Mouse (Mus musculus): ENCODE measurements at regions not wholly inside any gene's neighbourhood (a gene's known extent, or its start where the extent isn't known, plus 50 kb on each side); places are given as distances from the start of the nearest gene placed in this dataset.

GRCm38 (mm10) chr6:117015461-117015860, 152.9 kb upstream of the Cxcl12 start:
- no peak for TF ChIP-seq GATA4 (IDR thresholded peaks at IDR 0.05; ENCODE audit: insufficient replicate concordance, low read length)

GRCm38 (mm10) chr6:117021851-117022250, 146.5 kb upstream of the Cxcl12 start:
- TF ChIP-seq GATA4 (IDR thresholded peaks at IDR 0.05; ENCODE audit: insufficient replicate concordance, low read length), result no peak

GRCm38 (mm10) chr6:117032042-117032746, 136.1 kb upstream of the Cxcl12 start:
- no peak for TF ChIP-seq GATA4 (IDR thresholded peaks at IDR 0.05; ENCODE audit: insufficient replicate concordance, low read length)

DNA sequence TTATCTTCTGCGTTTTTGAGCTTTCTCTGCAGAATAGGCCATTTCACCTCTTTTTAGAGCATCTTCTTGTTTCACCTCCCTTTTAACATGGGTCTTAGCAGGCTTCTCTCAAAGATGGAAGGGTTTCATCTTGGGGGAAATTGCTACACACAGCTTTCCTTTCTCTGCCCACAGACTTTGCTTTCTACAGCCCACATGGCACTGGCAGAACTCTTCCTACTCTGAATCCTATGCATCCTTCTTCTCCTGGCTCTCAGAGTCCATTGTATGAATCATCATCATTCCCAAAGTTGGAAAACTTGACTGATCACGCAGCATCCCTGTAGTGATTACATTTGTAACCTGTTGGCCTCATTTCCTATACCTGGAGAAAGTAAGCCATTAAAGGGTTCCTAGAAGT, 124.6 kb upstream of the Cxcl12 start:
- no peak for TF ChIP-seq GATA4 (IDR thresholded peaks at IDR 0.05; ENCODE audit: insufficient replicate concordance, low read length)

- no peak for TF ChIP-seq GATA4 (IDR thresholded peaks at IDR 0.05; ENCODE audit: insufficient replicate concordance, low read length)
Observed at GRCm38 (mm10) chr6:117049459-117050010, 118.8 kb upstream of the Cxcl12 start.

DNA sequence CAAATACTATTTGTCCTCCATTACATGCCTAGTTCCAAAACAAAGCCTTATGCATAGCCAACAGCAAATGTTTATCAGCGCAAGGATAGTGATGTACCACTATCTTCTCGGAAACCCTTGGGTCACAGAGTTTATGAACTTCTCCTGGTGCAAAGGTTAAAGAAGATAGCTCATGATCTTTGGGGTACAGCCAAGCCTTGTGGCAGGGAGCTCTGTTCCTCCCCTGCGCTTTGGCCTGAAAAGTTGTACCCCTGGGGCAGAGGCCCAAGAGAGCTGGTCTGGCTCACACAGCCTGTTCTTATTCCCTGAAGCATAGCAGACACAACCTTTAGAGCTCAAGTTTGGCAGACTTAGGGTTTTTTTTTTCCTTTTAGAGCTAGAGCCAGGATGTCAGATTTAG, 107.6 kb upstream of the Cxcl12 start:
- peak; percentile 74; the same call in 1 of the 2 replicates for TF ChIP-seq GATA4 (IDR thresholded peaks at IDR 0.05; ENCODE audit: insufficient replicate concordance, low read length)

- TF ChIP-seq GATA4 (IDR thresholded peaks at IDR 0.05; ENCODE audit: insufficient replicate concordance, low read length), result no peak
Observed at GRCm38 (mm10) chr6:117067541-117068305, 100.6 kb upstream of the Cxcl12 start.

DNA sequence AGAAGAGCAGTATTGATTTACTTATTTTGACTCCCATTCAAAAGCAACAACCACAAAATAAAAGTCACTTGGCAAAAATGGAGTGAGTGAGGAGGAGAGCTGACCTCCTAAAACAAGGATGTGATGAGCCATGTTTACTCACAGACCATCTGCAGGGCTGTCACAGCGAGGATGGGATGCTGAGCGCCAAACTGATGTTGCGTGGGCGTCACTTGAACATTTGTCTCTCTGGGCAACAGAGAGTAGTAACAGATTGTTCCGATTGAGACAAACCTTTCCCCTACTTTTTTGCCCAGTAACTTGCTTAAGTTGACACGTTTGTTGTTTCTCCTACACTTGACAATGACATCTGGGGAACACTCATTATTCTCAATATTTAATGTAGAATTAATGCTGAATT, 97.0 kb upstream of the Cxcl12 start:
- TF ChIP-seq GATA4 (IDR thresholded peaks at IDR 0.05; ENCODE audit: insufficient replicate concordance, low read length), result no peak

DNA sequence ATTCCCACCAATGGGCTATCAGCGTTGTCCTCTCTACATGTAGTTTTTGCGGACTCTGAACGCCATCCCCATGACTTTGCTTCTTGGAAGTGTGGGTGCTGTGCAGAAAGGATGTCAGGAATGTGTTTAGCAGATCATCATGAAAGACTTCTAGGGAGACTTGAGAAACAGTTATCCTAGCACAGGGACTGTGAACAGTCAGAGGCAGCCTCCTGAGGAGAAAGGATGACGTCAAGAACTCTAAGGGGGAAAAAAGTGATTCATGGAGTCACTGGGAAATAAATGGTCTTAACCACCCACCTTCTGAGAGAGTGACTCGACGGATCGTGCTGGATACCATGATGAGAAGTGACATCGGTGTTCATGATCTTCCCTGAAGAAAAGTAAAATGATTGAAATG, 96.5 kb upstream of the Cxcl12 start:
- TF ChIP-seq GATA4 (IDR thresholded peaks at IDR 0.05; ENCODE audit: insufficient replicate concordance, low read length), result no peak

GRCm38 (mm10) chr6:117079500-117079899, 88.8 kb upstream of the Cxcl12 start:
- no peak for TF ChIP-seq GATA4 (IDR thresholded peaks at IDR 0.05; ENCODE audit: insufficient replicate concordance, low read length)

DNA sequence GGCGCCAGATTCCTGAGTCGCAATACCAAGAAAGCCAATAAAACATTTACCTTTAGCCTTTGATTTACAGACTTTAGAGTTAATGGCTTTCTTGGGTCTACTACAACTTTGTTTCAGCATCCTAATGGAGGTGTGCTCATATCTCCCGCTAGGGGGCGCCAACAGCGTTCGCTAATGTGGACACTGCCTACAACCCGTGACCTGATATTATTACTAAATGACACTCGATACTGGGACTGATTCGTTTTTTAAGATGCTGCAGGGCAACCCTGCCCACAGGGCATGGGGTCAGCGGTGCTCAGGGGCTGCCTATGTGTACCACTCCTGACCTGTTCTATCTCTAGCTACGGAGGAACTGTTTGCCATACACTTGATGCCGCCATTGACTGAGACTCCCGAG, 87.4 kb upstream of the Cxcl12 start:
- no peak for TF ChIP-seq GATA4 (IDR thresholded peaks at IDR 0.05; ENCODE audit: insufficient replicate concordance, low read length)

GRCm38 (mm10) chr6:117084211-117084610, 84.1 kb upstream of the Cxcl12 start:
- TF ChIP-seq GATA4 (IDR thresholded peaks at IDR 0.05; ENCODE audit: insufficient replicate concordance, low read length), result no peak

DNA sequence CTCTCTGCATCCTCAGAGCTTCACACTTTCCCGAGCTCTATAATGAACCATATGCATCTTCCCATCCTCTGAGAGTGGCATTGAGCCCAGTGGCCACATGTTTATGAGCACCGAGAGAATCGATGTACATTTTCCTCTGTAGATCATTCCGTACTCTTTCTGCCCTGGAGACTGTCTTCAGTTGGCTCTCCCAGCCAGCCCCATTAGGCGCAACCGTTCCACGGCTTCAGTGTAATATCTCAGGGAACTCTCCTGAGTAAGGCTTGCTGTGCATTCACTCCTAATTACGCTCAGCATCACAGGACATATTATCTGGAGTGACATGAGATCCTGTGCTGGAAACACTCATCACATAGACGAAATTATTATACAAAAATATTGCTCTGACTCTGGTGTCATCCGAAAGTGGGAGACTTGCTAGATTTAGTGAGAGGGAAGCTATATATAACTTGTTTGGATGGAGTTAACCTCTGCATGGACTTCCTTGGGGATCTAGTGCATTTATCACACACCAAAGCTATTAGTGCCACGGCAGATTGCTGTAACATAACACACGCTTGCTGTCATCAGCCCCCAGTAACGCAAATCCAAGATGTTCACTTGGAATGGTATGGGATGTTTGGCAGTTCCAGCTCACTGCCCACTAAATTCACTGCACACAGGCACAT, 83.4 kb upstream of the Cxcl12 start:
- TF ChIP-seq GATA4 (IDR thresholded peaks at IDR 0.05; ENCODE audit: insufficient replicate concordance, low read length), result no peak

DNA sequence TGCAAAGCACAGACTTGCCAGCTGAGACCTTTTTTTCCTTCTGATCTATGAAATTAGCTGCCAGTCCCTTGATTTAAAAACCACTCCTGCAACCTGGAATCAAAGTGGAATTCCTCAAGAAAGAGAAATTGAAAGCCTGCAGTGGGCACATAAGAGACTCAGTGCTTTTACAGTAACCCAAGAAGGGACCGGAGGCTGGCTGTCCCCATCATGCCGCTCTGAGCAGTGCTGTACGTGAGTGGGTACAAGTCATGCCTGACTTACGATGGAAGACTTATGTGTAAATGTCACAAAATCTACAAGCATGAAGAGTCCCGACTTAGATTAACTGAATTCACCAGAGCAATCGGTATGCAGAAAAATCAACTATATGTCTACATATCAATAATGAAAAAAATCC, 73.6 kb upstream of the Cxcl12 start:
- no peak for TF ChIP-seq GATA4 (IDR thresholded peaks at IDR 0.05; ENCODE audit: insufficient replicate concordance, low read length)

DNA sequence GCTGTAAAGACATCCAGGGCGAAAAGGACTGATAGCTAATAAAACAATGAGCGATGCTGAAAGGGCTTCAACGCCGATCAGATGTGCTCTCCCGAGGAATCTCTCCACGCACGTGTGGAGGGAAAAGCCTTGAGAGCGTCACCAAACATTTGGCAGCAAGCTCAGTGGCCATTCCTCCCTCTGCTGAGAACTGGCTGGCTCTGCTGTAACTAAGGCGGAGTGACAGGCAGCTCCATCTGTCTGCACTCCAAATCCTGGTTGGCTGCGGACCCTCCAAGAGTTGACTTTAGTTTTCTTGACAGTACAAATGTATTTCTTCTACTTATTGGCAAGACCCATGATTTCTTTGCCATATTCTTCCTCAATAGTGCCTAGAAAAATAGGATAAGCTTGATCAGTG, 68.5 kb upstream of the Cxcl12 start:
- no peak for TF ChIP-seq GATA4 (IDR thresholded peaks at IDR 0.05; ENCODE audit: insufficient replicate concordance, low read length)

DNA sequence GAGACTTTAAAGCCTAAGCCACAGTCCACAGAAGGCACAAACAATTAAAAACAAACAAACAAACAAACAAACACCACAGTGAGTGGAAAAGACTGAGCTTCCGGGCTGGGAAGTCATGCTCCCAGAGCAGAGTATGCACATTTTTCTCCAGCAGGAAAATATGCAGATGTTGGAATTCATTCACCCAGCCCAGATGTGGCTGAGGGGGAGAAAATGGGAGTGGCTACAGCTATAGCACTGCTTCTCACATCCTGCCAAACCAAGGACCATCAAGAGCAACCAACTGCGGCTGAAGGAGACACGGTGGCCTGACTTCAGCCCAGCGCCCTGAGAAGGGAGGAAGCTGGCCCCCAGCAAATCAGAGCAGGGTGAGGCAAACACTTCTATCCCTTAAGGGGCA, 65.6 kb upstream of the Cxcl12 start:
- no peak for TF ChIP-seq GATA4 (IDR thresholded peaks at IDR 0.05; ENCODE audit: insufficient replicate concordance, low read length)
